Mouse (Mus musculus) ovary, adult 10 weeks (tissue): ENCODE measurements around the gene Olfr309. TPM values are rescaled to one million over a fixed set of nuclear protein-coding genes. Genes with fewer than 3 reads are reported as not detected.

Source experiments
- polyA plus RNA-seq: library from polyadenylated mRNA; stranded (reverse); fragments of 350-450 nt; fragmentation: Illumina TruSeq; extraction: RNeasy Lipid Tissue Mini Kit (QIAGEN cat#74804); gene quantifications from one replicate; pipeline ENCODE4 v1.2.3, GENCODE M21; 2014

Gene Olfr309
- not detected for polyA plus RNA-seq

GRCm38 (mm10) chr7:86313608-86314007 is at the start of gene Olfr309:
Gene Olfr309, minus strand, starts transcription at chr7:86313708.

GRCm38 (mm10) chr7:86337486-86337885 is 24.0 kb upstream of the Olfr309 start, which contains the start of gene Olfr307:
Gene Olfr307, minus strand, starts transcription at chr7:86337586.

GRCm38 (mm10) chr7:86325530-86325929 is 12.0 kb upstream of the Olfr309 start, which contains the start of gene Olfr308:
Gene Olfr308, minus strand, starts transcription at chr7:86325630.

GRCm38 (mm10) chr7:86277072-86277471 is 36.4 kb downstream of the Olfr309 start, which contains the start of gene Olfr310:
Gene Olfr310, minus strand, starts transcription at chr7:86277172.

Other genes starting within 250 kb of the Olfr309 start
- not detected for gene Vmn2r75, start 141.9 kb downstream of the Olfr309 start, polyA plus RNA-seq
- gene Vmn2r76, start 67.4 kb downstream of the Olfr309 start, polyA plus RNA-seq, result not detected
- not detected for gene Olfr310, start 36.5 kb downstream of the Olfr309 start, polyA plus RNA-seq
- not detected for gene Olfr308, start 11.9 kb upstream of the Olfr309 start, polyA plus RNA-seq
- not detected for gene Olfr307, start 23.9 kb upstream of the Olfr309 start, polyA plus RNA-seq
- gene Olfr305, start 53.2 kb upstream of the Olfr309 start, polyA plus RNA-seq, result not detected
- gene Olfr304, start 73.0 kb upstream of the Olfr309 start, polyA plus RNA-seq, result not detected
- gene Olfr303, start 84.1 kb upstream of the Olfr309 start, polyA plus RNA-seq, result not detected
- not detected for gene Olfr301, start 90.1 kb upstream of the Olfr309 start, polyA plus RNA-seq
- gene Olfr299, start 146.2 kb upstream of the Olfr309 start, polyA plus RNA-seq, result not detected
- not detected for gene Olfr298, start 178.8 kb upstream of the Olfr309 start, polyA plus RNA-seq
- gene Olfr297, start 206.3 kb upstream of the Olfr309 start, polyA plus RNA-seq, result not detected